Mouse (Mus musculus) stomach, embryonic 14.5 days (tissue): Measurements from ENCODE around the gene Pld6. TPM values are rescaled to one million over a fixed set of nuclear protein-coding genes. Genes with fewer than 3 reads are reported as not detected.

Experiments used
- ATAC-seq: fragments of 200-750 bp; cut with Nextera tagmentation; 2 replicates; pipeline ENCODE4 v1.8.0; 2017; ENCODE audit warnings: low read depth, moderate TSS enrichment; ENCODE audit not compliant: insufficient number of reproducible peaks, insufficient read depth, low FRiP score
- H3K27ac ChIP-seq: fragments of 300-500 bp; sonication (generic); 2 replicates; pipeline ENCODE4 v1.5.1; 2014; ENCODE audit warnings: mild to moderate bottlenecking, low read length, moderate library complexity, mixed read lengths
- H3K27me3 ChIP-seq: fragments of 300-500 bp; sonication (generic); 2 replicates; pipeline ENCODE4 v1.6.1; 2014; ENCODE audit warnings: low read length, control low read depth, mixed read lengths; ENCODE audit not compliant: control insufficient read depth, insufficient read depth
- H3K36me3 ChIP-seq: fragments of 300-500 bp; sonication (generic); 2 replicates; pipeline ENCODE4 v1.6.1; 2014; ENCODE audit warnings: mild to moderate bottlenecking, control low read depth, low read length, moderate library complexity, mixed read lengths; ENCODE audit not compliant: control insufficient read depth, insufficient read depth
- H3K4me1 ChIP-seq: fragments of 300-500 bp; sonication (generic); 2 replicates; pipeline ENCODE4 v1.6.1; 2014; ENCODE audit warnings: low read length, control low read depth, mixed read lengths; ENCODE audit not compliant: control insufficient read depth, insufficient read depth
- H3K4me2 ChIP-seq: fragments of 300-500 bp; sonication (generic); replicated peaks from 2 replicates; pipeline ENCODE4 v1.6.1; 2014; ENCODE audit warnings: low read depth, low read length, control low read depth
- H3K4me3 ChIP-seq: fragments of 300-500 bp; sonication (generic); 2 replicates; pipeline ENCODE4 v1.5.1; 2014; ENCODE audit warnings: low read depth, low read length, control low read depth
- H3K9ac ChIP-seq: fragments of 300-500 bp; sonication (generic); replicated peaks from 2 replicates; pipeline ENCODE4 v1.6.1; 2014; ENCODE audit warnings: low read depth, mild to moderate bottlenecking, control low read depth, low read length, moderate library complexity, mixed read lengths
- H3K9me3 ChIP-seq: fragments of 300-500 bp; sonication (generic); 2 replicates; pipeline ENCODE4 v1.6.1; 2016; ENCODE audit warnings: low read depth, low read length, control low read depth; ENCODE audit not compliant: control insufficient read depth
- WGBS: fragments of 180-500 bp; shearing (Covaris S2); extraction: QIAGEN DNeasy Blood & Tissue Kit; methylation state at CpG from one replicate; pipeline ENCODE4 v1.1.7; 2014; 5-methylcytosine and 5-hydroxymethylcytosine counted together
- polyA plus RNA-seq: library from polyadenylated mRNA; unstranded; fragments of >200 nt; fragmentation: Nextera tagmentation; extraction: Ambion mirVana; gene quantifications from 2 replicates; pipeline ENCODE4 v1.2.1, GENCODE M21; 2014

The Pld6 gene
- polyA plus RNA-seq, 1 experiment from 2014 or later = 1.7 TPM

GRCm38 (mm10) chr11:59810480-59811158, 23.2 kb upstream of the Pld6 start:
- no peak for ATAC-seq
- no peaks in the 10 kb centered on the region for H3K9me3 ChIP-seq
- H3K4me2 ChIP-seq = peak overlapping the region; percentile 80
- no peak overlapping the region; the same call in 1 of the 2 replicates for H3K27ac ChIP-seq
- WGBS = 62% methylated on average over 14 of the region's 14 CpGs
- H3K9ac ChIP-seq = peak overlapping the region; percentile 81; the same call in 1 of the 2 replicates
- peaks cover 15% of the 10 kb centered on the region for H3K4me1 ChIP-seq
- no peaks in the 10 kb centered on the region for H3K27me3 ChIP-seq
- peaks cover 25% of the 10 kb centered on the region for H3K36me3 ChIP-seq
- H3K4me3 ChIP-seq = peak overlapping the region; percentile 68

GRCm38 (mm10) chr11:59809670-59810474, 22.4 kb upstream of the Pld6 start, which contains the start of gene Flcn:
Flcn (minus strand) TSS chr11:59810016.
- H3K27me3 ChIP-seq = no peaks in the 10 kb centered on the region
- peak within 1 kb of the TSS; percentile 80 for H3K4me2 ChIP-seq
- H3K9ac ChIP-seq = peak within 1 kb of the TSS; percentile 81
- H3K4me3 ChIP-seq = peak within 1 kb of the TSS; percentile 68
- peak within 1 kb of the TSS; percentile 96 for H3K27ac ChIP-seq
- peaks cover 25% of the 10 kb centered on the region for H3K36me3 ChIP-seq
- WGBS = under 1% methylated on average over 52 of the region's 52 CpGs
- peaks cover 15% of the 10 kb centered on the region for H3K4me1 ChIP-seq
- ATAC-seq = peak; percentile 91
- no peaks in the 10 kb centered on the region for H3K9me3 ChIP-seq

- under 1% methylated on average over 15 of the region's 15 CpGs for WGBS
- Histone ChIP-seq H3K27ac (peak overlapping the region; percentile 96), H3K36me3 (peaks cover 32% of the 10 kb centered on the region), H3K4me1 (peaks cover 15% of the 10 kb centered on the region), H3K4me2 (peak overlapping the region; percentile 80), H3K27me3 (no peaks in the 10 kb centered on the region), H3K9me3 (no peaks in the 10 kb centered on the region), H3K4me3 (peak overlapping the region; percentile 68), H3K9ac (peak overlapping the region; percentile 81)
- peak; percentile 18 for ATAC-seq
These were observed 21.7 kb upstream of the Pld6 start for GRCm38 (mm10) chr11:59809071-59809669.

GRCm38 (mm10) chr11:59808170-59808960, 20.9 kb upstream of the Pld6 start:
- Histone ChIP-seq H3K4me2 (peak overlapping the region; percentile 80), H3K4me1 (peaks cover 15% of the 10 kb centered on the region), H3K9ac (peak overlapping the region; percentile 81; the same call in 1 of the 2 replicates), H3K27ac (no peak overlapping the region), H3K4me3 (peak overlapping the region; percentile 68), H3K9me3 (no peaks in the 10 kb centered on the region), H3K36me3 (peaks cover 37% of the 10 kb centered on the region), H3K27me3 (no peaks in the 10 kb centered on the region)
- ATAC-seq = no peak
- WGBS = 65% methylated on average over 14 of the region's 14 CpGs

- H3K4me2 ChIP-seq = no peak overlapping the region
- H3K9ac ChIP-seq = no peak overlapping the region
- H3K4me1 ChIP-seq = peaks cover 7% of the 10 kb centered on the region
- no peak for ATAC-seq
- H3K27me3 ChIP-seq = no peaks in the 10 kb centered on the region
- H3K27ac ChIP-seq = no peak overlapping the region
- no peaks in the 10 kb centered on the region for H3K9me3 ChIP-seq
- 81% methylated on average over 2 of the region's 2 CpGs for WGBS
- no peak overlapping the region for H3K4me3 ChIP-seq
- peaks cover 60% of the 10 kb centered on the region for H3K36me3 ChIP-seq
These were observed 18.2 kb upstream of the Pld6 start for GRCm38 (mm10) chr11:59805656-59806055.

- Histone ChIP-seq H3K4me2 (no peak overlapping the region), H3K9ac (no peak overlapping the region), H3K27me3 (no peaks in the 10 kb centered on the region), H3K4me1 (peaks cover 6% of the 10 kb centered on the region), H3K36me3 (peaks cover 64% of the 10 kb centered on the region), H3K9me3 (no peaks in the 10 kb centered on the region), H3K27ac (no peak overlapping the region), H3K4me3 (no peak overlapping the region)
- ATAC-seq = no peak
- WGBS = 100% methylated on average over 1 of the region's 1 CpGs
These were observed 17.8 kb upstream of the Pld6 start for GRCm38 (mm10) chr11:59805256-59805655.

- no peak for ATAC-seq
- H3K36me3 ChIP-seq = peaks cover 70% of the 10 kb centered on the region
- WGBS = 92% methylated on average over 22 of the region's 22 CpGs
These were observed 17.1 kb upstream of the Pld6 start for GRCm38 (mm10) chr11:59804409-59805110.

More at GRCm38 (mm10) chr11:59804409-59805110, 17.1 kb upstream of the Pld6 start:
- H3K4me2 ChIP-seq = no peak overlapping the region
- no peak overlapping the region for H3K9ac ChIP-seq
- H3K4me1 ChIP-seq = peaks cover 6% of the 10 kb centered on the region
- H3K27me3 ChIP-seq = no peaks in the 10 kb centered on the region
- H3K9me3 ChIP-seq = no peaks in the 10 kb centered on the region
- H3K27ac ChIP-seq = no peak overlapping the region
- H3K4me3 ChIP-seq = no peak overlapping the region
